Mouse (Mus musculus) kidney, postnatal 14 days (tissue): ENCODE data around the gene Abcc6.
A peak's percentile ranks its signal among the peaks of the same experiment; 100 is the strongest.
"Not testable (repeated sequence)": the region's sequence is repeated elsewhere in the genome, so short reads cannot be mapped to it uniquely, and the experiment has no call there.

Experiments
- DNase-seq: peaks from one replicate; pipeline ENCODE4 v3.0.0; 2022; ENCODE audit warnings: mixed read lengths

Gene Abcc6

DNA sequence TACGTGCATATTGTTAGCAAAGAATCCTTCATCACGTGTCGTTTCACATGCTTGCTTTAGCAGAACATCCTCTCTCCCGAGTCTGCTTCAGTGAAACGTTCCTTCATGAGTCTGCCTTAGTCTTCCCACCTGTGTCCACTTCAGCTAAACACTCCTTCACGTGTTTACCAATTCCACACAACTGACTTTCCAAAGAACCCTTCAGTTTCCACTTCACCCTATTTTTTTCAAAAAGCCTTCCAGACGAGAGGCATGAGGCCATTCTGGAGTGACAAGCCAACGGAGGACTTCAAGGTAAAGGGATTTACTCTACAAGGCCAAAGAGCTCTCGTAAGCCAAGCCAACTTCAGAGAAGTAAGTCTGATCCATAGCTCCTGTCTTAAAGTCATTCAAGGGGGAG lies 4.7 kb downstream of the Abcc6 start:
- no peak for DNase-seq

DNA sequence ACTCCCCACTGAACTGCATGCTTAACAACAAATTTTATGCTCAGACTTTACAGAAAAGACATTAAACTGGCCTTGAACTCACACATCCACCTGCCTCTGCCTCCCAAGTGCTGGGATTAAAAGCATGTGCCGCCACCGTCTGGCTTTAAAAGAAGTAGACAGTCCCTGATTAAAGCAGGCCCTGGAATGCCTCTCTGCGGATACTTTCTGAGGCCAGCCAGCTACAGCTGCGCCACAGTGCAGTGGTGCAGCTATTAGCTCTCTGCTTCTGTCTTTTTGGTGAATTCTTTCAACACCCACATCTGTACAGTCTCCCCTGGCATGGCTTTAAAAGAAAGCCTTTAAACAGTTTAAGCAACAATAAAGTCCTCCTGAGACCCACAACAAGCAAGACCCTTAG lies 8.2 kb downstream of the Abcc6 start:
- no peak for DNase-seq

DNA sequence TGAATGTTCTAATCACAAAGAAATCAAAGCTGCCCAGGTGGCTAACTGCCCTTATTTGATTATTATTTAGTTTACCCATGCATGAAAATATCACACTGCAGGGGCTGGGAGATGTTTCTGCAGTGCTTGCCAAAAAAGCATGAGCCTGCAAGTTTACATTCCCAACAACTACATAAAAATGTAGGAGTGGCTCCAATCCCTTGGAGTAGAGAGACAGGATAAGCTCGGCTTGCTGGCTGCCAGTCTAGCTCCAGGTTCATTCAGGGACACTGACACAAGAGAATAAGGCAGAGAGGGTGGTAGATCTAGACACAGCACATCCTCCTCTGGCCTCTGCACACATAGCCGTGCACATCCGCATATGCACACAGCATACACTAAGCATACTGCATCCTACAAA lies 10.5 kb downstream of the Abcc6 start:
- no peak for DNase-seq

DNA sequence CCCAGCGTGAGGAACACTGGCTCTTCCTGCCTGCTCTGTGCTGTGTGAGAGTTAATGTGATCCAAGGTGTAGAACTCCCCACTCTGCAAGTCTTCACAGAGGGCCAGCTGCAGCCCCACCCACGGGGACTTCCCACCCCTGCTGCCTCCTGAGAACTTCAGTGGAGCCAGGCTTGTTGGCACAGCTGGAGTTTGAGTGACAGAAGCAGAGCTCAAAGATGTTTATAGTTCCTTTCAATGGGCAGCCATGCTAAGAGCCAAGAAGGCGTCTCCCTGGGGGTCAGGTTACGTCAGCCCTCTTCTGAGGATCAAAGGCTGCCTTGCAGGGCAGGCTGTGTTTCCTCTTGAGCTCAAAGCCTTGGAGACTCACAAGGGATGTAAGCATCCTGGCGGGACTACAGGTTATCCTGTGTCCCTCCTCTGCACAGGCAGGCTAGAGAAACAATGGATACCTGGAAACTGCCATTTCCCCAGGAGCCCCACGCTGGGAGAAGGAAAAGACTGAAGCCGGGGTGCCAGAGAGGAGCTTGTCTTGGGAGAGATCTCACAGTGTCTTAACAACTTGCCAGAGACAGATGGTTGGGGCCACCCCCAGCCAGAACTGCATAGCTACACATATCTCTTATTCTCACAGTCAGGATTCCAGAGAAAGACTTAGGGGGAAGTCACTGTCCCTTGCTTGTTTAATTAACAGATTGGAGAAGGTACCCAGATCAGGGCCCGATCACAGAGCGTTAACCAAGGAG lies 16.7 kb downstream of the Abcc6 start:
- DNase-seq, result peak; percentile 39

DNA sequence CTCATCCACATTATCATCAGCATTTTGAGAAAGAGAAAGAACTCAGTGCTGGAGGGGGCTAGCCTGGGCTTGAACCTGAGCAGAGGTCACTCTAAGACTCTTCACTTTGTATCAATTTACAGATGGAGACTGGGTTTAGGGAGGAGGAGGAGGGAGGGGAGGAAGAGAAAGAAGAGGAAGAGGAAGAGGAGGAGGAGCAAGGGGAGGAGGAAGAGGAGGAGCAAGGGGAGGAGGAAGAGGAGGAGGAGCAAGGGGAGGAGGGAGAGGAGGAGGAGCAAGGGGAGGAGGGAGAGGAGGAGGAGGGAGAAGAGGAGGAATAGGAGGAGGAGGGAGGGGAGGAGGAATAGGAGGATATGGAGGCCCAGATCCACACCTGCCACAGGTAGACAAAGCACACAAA lies 18.0 kb downstream of the Abcc6 start:
- no peak for DNase-seq

DNA sequence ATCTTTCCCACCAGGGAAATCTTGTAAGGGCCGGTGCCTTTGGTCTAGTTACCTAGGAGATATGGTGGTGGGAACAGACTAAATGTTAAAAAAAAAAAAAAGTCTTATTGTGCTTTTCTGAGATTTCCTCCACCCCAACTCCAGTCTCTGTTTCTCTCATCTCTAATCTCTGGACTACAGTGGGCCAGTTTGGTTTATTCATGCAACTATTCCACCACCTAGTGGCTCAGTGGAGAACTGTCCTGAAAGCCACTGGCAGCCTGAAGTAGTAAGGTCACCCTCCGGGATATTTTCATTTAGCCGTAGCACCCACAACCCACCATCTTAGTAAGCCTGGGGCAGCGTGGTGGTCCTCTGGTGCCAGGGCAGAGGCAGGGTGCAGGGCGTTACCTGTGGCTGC lies 20.5 kb downstream of the Abcc6 start:
- peak; percentile 78 for DNase-seq

DNA sequence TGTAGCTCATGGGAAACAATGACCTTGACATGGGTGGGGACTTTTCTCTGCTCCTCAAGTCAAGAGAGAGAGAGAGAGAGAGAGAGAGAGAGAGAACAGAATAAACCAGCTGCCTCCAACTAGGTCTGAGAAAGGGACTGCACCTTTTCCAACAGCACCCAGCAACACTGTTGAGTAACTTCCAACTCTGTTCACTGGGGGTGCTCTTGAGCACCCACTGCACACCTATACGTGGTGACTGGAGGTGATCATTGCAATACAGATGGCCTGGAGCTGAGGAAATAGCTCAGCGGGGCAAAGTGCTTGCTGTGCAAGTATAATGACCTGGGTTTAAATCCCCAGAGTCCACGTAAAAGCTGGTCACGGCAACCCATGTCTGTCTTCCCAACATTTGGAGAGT lies 27.4 kb downstream of the Abcc6 start:
- DNase-seq, result no peak

DNA sequence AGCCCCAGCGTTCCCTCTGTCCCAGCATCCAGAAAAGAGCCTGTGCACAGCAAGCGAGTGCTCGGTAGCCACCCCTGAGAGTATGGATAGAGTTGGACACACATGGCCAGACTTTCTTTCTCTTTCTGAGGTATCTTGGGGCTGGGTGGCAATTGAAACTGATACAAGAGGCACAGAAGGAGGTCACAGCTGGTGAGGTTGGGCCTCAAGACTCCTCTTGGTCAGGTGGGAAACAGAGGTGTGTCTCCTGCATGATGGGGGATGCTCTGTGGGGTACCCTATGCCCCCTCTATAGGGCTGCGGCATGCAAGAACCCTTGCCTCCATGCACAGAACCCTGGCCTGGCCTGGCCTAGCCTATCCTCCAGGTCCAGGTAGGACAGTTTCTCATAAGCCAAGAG lies 29.5 kb downstream of the Abcc6 start:
- no peak for DNase-seq

DNA sequence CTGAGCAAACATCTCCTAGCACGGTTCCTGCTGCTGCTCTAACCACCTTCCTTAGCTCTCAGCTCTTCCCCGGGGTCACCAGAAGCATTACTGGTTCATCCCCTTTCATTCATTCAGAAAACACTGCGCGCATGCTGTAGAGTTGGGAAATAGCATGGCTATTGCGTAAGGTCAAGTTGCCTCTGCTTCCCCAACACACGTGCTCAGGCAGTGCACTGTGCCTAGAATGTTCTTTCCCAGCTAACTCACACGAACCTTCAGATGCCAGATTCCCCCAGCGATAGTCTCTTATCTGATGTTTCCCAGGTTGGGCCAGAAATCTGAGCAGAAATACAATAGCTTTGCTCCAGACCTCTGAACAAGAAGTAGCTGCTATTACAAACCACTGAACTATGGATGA lies 37.6 kb downstream of the Abcc6 start:
- DNase-seq, result no peak

DNA sequence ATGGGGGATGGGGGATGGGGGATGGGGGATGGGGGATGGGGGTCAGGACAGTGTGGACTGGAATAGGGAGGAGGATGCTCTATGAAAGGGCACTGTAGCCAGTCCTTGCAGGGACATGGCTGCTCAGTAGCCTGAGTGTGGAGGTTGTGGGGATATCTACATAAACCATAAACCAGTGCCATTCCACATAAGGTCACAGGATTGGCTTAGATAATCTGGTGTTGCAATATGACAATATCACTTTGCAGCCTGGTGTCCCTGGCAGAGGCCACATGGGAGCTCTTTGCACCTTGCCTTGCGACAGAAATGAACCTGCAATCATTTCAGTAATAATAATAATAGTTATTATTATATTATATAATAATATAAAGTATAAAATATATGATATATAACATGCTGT lies 41.8 kb downstream of the Abcc6 start:
- no peak for DNase-seq

DNA sequence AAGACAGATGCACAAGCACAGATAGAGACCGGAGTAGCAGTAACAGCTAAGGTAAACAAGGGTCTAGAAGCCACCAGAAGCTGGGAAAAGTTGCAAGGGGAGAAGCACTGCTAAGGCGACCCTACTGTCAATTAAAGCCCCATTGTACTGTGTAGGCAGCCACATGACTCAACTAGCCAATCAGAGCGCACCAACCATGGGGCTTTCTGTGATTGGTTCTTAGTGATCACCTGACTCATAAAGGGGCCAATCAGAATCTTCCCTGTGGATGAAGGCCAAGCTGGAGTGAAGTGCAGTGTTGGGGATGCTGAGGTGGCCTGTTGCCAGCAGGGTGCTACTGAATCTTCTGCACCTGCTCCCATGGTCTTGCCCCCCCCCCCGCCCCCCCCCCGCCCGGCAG lies 43.2 kb downstream of the Abcc6 start:
- DNase-seq, result no peak

DNA sequence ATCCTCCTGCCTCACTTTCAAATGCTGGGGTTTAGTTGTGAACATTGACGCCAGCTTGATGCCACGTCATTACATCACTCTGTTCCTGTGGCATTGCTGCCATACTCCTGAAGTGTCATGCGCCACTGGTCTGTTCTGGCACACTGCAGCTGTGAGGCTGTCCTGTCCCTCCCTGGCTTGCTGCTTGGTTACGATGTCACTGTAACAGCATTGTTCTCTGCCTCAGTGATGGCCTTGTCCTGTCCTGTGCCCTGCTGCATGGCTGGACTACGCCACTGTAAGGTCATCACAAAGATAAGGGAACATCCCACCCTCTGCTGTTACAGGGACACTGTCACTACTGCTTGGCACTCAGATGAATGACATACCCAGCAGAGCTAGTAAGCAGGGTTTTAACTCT lies 48.5 kb downstream of the Abcc6 start:
- no peak for DNase-seq

DNA sequence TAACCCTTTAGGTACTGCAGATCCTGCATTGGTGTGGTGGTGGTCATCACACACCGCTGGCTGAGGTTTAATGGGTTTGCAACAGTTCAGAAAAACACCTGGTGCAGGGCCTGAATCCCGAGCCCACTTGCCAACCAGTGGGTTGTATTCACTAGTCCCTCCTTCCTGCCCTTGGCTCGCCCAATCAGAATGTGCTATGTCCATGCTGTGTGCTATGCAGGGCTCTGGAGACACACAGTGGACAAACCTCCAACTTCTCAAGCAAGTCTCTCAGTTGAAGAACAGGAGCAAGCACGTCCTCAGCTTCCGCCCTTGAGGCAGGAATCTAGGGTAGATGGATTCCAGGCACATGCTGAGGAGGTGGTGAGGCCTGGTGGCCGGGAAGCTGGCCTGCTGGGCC lies 55.6 kb downstream of the Abcc6 start:
- DNase-seq, result peak; percentile 7

DNA sequence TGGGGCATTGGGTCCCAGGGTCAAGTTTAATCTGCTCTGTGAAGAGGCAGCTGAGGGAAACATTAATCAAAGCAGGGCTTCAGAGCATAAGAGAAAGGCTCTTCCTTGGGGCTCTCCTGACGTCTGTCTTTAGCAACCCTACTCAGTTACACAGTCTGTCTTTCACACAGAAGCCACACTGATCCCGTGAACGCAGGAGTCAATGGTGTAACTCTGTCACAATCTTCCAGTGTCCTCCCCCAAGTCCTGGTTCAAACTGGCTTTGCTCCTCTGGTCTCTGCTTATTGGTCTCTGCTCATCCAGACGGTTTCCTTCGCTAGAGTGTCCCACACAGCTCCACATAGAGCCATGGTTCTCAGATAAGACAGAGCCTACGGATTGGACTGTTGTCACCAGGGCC lies 56.0 kb downstream of the Abcc6 start:
- no peak for DNase-seq

DNA sequence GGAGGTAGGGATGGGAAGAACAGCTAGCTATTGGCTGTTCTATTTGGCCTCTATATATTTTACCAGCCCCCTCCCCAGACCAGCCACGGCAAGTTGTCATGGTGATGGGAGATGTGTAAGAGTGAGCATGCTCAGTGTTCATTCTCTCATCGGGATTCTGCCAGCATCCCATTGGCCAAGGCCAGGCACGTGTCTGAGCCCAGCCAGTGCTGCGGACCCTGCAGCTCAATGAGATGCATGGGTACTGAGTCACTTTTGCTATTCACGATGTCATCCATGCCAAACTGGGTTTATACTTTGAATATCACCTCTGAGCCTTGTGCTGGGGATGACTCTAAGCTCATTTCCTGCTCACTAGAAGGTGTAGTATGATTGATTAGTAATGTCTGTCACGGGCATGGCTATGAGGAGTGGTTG lies 56.8 kb downstream of the Abcc6 start:
- DNase-seq, result no peak

DNA sequence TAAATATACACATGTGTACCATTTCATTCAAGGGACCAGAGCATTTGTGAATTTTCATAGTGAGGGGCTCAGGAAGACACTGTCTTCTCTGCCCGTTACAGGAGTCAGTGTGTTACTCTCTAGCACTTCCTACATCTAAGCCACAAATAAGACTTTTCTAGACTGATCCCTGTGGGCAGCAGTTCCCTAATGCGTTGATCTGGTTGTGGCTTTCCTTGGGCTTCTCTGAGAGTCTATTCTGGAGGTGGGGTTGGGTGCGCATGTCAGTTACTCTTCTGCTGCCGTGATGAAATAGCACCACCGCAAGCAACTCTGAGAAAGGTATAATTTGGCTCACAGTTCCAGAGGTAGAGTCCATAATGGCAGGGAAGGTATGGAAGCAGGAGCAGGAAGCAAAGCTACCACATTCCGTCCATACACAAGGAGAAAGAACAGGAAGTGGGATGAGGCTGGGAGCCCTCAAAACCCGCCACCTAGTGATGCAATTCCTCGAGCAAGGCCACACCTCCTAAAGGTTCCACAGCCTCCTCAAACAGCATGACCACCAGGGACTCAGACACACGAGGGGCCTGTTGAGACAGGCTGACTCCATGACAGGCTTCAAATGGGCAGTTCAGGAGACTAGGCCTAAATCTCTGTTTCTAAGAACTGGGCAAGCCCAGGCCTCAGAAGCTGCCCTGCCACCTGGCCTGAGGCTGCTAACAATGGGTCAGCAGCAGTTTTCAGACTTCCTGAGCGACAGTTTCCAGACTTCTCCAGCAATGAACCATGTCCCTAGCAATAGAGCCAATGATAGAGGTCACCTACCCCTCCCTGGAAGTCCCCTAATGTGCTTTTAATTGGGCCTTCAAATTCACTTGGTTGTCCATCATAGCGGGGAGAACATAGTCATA lies 58.0 kb downstream of the Abcc6 start:
- DNase-seq, result no peak

DNA sequence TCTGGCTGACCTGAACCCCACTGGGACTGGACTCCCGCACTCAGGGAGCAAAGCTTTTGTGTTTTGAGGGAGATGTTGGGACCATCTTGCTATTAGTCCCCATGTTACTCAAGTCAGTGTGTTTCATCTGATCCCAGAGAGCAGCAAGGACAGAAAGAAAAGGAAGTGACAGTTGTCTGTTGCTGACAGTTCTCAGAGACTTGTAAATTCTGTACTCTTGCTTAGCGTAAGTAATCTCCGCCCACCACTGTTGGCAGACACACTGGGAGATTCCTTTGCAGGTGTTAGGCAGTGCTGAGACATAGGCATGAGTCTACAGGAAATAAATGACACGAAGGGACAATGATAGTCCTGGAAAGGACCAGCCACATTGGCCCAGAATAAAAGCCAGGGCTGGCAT lies 73.5 kb downstream of the Abcc6 start:
- no peak for DNase-seq

DNA sequence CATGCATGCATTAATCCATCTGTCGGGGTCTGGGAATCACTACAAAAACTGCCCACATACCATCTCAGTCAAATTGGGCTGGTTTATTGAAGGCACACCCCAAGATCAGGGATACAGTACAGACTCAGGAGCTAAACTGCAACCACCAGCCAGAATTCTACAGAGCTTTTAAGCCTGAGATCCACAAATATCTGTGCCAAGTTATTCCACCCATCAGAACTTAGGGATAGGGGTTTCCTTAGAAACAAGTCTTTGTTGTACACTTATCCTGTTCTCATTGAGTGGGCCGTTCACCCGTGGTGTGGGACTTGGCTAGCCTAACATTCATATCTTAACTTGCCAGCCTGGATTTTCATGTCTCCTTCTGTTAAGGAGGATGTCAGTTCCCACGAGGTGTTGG lies 81.0 kb downstream of the Abcc6 start:
- DNase-seq, result no peak

DNA sequence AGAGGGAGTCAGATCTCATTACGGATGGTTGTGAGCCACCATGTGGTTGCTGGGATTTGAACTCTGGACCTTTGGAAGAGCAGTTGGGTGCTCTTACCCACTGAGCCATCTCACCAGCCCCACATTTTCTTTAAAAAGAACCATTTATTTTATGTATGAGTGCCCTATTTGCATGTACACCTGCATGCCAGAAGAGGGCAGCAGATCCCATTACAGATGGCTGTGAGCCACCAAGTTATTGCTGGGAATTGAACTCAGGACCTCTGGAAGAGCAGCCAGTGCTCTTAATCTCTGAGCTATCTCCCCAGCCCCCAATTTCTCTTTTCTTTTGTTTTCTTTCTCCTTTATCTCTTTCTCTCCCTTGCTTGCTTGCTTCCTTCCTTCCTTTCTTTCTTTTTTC lies 86.8 kb downstream of the Abcc6 start:
- not testable (repeated sequence) for DNase-seq

DNA sequence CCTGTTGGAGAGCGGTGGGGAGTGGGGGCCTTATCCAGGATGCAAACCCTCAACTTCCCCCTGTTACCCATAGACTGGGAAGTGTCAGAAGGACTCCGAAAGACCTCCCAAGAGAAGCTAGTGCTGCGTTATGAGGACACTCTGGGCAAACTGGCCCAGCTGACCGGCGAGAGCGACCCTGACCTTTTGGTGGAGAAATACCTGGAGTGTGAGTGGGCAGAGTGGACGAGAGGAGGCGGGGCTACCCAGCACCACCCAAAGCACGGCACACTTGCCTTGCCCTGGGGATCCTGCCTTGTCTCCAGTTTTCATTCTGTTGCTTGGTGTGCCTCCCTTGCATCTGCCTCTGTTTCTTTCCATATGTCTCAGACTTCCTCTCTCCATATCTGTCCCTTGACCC lies 88.1 kb downstream of the Abcc6 start:
- no peak for DNase-seq

DNA sequence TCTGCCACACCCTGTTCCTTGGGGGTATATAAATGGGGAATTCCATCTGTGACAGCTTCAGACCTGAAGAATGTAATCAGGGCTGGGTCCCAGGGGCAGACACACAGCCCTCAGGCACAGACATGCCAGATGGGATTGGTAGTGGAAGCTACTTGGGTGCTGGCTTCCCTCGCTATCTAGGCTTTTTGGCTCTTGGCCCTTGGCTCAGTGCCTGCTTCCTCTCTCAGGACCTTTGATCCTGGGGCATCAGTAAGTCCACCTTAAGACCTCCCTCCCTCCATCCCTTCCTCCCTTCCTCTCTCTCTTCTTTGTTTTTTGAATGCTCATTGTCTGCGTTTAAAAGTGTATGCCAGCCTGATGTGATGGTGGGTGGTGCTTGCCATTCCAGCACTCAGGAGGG lies 90.3 kb downstream of the Abcc6 start:
- peak; percentile 50 for DNase-seq

DNA sequence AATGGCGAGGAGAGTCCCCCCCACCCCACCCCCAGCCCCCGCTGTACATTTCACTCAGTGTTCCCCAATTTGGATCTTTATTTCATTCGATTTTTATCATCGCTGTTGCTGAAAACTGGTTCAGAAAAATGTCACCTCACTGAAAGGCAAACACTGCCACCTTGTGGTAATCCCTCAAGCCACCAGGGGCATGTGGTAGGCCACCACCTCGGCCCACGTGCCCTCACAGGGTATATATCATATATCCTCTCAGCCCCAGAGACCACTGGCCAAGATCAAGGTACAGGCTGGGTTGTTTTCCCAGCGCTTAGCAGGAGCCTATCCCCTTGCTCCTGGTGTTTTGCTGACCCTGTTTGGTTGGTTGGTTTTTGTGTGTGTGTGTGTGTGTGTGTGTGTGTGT lies 95.0 kb downstream of the Abcc6 start:
- DNase-seq, result peak; percentile 72

DNA sequence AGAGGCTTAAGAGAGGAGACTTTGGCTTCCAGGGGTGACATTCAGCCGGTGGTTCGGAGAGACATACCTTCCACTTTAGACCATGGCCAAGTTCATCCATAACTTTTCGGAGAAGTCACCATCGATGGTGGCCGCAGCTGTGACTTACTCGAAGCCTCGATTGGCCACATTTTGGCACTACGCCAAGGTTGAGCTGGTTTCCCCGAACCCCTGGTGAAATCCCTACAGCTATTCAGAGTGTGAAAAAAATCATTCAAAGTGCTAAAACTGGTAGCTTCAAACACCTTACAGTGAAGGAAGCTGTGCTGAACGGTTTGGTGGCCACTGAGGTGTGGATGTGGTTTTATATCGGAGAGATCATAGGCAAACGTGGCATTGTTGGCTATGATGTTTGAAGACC lies 96.3 kb downstream of the Abcc6 start:
- not testable (repeated sequence) for DNase-seq

DNA sequence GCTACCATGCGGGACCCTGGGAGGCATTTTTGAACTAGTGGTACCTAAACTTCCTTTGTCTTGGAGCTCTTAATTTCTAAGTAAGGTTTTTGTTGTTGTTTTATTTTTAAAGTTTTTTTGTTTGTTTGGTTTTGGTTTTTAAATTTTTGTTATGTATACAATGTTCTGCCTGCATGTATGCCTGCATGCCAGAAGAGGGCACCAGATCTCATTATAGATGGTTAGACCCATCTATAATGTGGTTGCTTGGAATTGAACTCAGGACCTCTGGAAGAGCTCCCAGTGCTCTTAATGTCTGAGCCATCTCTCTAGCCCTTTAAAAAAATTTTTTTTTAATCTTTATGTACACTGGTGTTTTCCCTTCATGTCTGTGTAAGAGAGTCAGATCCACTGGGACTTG lies 100.4 kb downstream of the Abcc6 start:
- no peak for DNase-seq
